Mouse (Mus musculus): ENCODE data around the gene C2cd3.

DNA sequence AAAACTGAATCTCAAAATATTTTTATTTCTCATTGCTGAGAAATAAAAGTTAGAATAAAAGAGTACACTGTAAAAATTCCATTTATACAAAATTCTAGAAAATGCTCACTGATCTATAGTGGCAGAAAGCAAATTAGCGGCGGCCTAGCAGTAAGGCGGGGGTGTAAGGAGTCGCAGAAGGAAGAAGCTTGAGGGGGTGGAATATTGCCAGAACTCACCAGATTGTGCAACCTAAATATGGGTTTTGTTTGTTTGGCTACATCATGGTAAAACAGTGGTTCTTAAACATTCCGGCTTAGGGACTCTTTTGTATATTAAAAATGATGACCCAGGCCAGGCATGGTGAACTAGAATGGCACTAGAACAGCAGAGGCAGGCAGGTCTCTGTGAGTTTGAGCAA lies 74.2 kb downstream of the C2cd3 start:
- TF ChIP-seq CTCF (IDR thresholded peaks at IDR 0.05; ENCODE audit: insufficient read depth, low read depth, low read length) (no peak), POLR2A (IDR thresholded peaks at IDR 0.05; ENCODE audit: insufficient read depth, low read depth, low read length) (no peak)

Measured in olfactory bulb, adult 2 months (tissue).